Mouse (Mus musculus) kidney, postnatal 0 days (tissue): ENCODE measurements around the gene Cenpj. TPM values are rescaled to one million over a fixed set of nuclear protein-coding genes. Genes with fewer than 3 reads are reported as not detected.

Experiments used
- ATAC-seq: fragments of 200-750 bp; cut with Nextera tagmentation; replicated peaks from 2 replicates; pipeline ENCODE4 v1.8.0; 2017; ENCODE audit warnings: low read depth, moderate number of reproducible peaks, moderate TSS enrichment, moderate library complexity; ENCODE audit not compliant: low FRiP score
- DNase-seq: peaks from one replicate; pipeline ENCODE4 v3.0.0-alpha.2; 2016; ENCODE audit warnings: low spot score
- H3K27ac ChIP-seq: fragments of 300-500 bp; sonication (generic); 2 replicates; pipeline ENCODE4 v1.5.1; 2014; ENCODE audit warnings: mild to moderate bottlenecking
- H3K27me3 ChIP-seq: fragments of 300-500 bp; sonication (generic); 2 replicates; pipeline ENCODE4 v1.6.1; 2014; ENCODE audit warnings: low read length, mixed read lengths; ENCODE audit not compliant: insufficient read depth
- H3K36me3 ChIP-seq: fragments of 300-500 bp; sonication (generic); 2 replicates; pipeline ENCODE4 v1.6.1; 2014; ENCODE audit warnings: low read length, mixed read lengths; ENCODE audit not compliant: insufficient read depth
- H3K4me1 ChIP-seq: fragments of 300-500 bp; sonication (generic); replicated peaks from 2 replicates; pipeline ENCODE4 v1.6.1; 2014; ENCODE audit warnings: antibody characterized with exemption, low read length, mixed read lengths; ENCODE audit not compliant: insufficient read depth
- H3K4me2 ChIP-seq: fragments of 300-500 bp; sonication (generic); 2 replicates; pipeline ENCODE4 v1.6.1; 2014; ENCODE audit warnings: mild to moderate bottlenecking, low read length, moderate library complexity, mixed read lengths
- H3K4me3 ChIP-seq: fragments of 300-500 bp; sonication (generic); replicated peaks from 2 replicates; pipeline ENCODE4 v1.5.1; 2014; ENCODE audit warnings: low read depth, low read length
- H3K9ac ChIP-seq: fragments of 300-500 bp; sonication (generic); 2 replicates; pipeline ENCODE4 v1.6.1; 2014; ENCODE audit warnings: low read depth, low read length
- H3K9me3 ChIP-seq: fragments of 300-500 bp; sonication (generic); replicated peaks from 2 replicates; pipeline ENCODE4 v1.6.1; 2016; ENCODE audit warnings: low read length, inconsistent platforms, mixed read lengths
- CTCF ChIP-seq: IDR thresholded peaks from 2 replicates; pipeline ENCODE4 v1.5.1; 2016; ENCODE audit warnings: antibody characterized with exemption, low read depth, mild to moderate bottlenecking, moderate library complexity
- WGBS: fragments of 180-500 bp; shearing (Covaris S2); extraction: QIAGEN DNeasy Blood & Tissue Kit; methylation state at CpG from one replicate; pipeline ENCODE4 v1.1.7; 2014; 5-methylcytosine and 5-hydroxymethylcytosine counted together
- polyA plus RNA-seq: library from polyadenylated mRNA; unstranded; fragments of >200 nt; fragmentation: Nextera tagmentation; extraction: Ambion mirVana; gene quantifications from 2 replicates; pipeline ENCODE4 v1.2.1, GENCODE M21; 2015

Cenpj gene
- polyA plus RNA-seq, 1 experiment from 2014 or later, result 7.2 TPM

GRCm38 (mm10) chr14:56575969-56576901, 1.0 kb upstream of the Cenpj start:
- peak overlapping the region; percentile 74; the same call in 1 of the 2 replicates for H3K9ac ChIP-seq
- H3K36me3 ChIP-seq, result no peaks in the 10 kb centered on the region
- no peaks in the 10 kb centered on the region for H3K27me3 ChIP-seq
- TF ChIP-seq CTCF, result no peak
- peaks cover 5% of the 10 kb centered on the region; the same call in 1 of the 2 replicates for H3K4me1 ChIP-seq
- 57% methylated on average over 18 of the region's 18 CpGs for WGBS
- peak overlapping the region; percentile 79 for H3K27ac ChIP-seq
- DNase-seq (no peak), ATAC-seq (no peak)
- peak overlapping the region; percentile 68 for H3K4me3 ChIP-seq
- H3K9me3 ChIP-seq, result no peaks in the 10 kb centered on the region
- H3K4me2 ChIP-seq, result peak overlapping the region; percentile 76

- ATAC-seq, result no peak
- H3K4me1 ChIP-seq, result peaks cover 5% of the 10 kb centered on the region; the same call in 1 of the 2 replicates
- H3K36me3 ChIP-seq, result no peaks in the 10 kb centered on the region
- WGBS, result 72% methylated on average over 2 of the region's 2 CpGs
- no peak overlapping the region for H3K27ac ChIP-seq
- no peak overlapping the region for H3K4me2 ChIP-seq
- TF ChIP-seq CTCF, result no peak
- DNase-seq, result no peak
- no peak overlapping the region for H3K9ac ChIP-seq
- H3K4me3 ChIP-seq, result no peak overlapping the region
- H3K9me3 ChIP-seq, result no peaks in the 10 kb centered on the region
- H3K27me3 ChIP-seq, result no peaks in the 10 kb centered on the region
Observed at GRCm38 (mm10) chr14:56572546-56572945, 2.7 kb downstream of the Cenpj start.

- no peak for TF ChIP-seq CTCF
- Histone ChIP-seq H3K4me3 (peak overlapping the region; percentile 75), H3K9ac (peak overlapping the region; percentile 61), H3K36me3 (no peaks in the 10 kb centered on the region), H3K4me1 (peaks cover 4% of the 10 kb centered on the region; the same call in 1 of the 2 replicates), H3K27me3 (no peaks in the 10 kb centered on the region), H3K4me2 (peak overlapping the region; percentile 85), H3K9me3 (no peaks in the 10 kb centered on the region), H3K27ac (0 out of 2 replicates have a peak overlapping the region, but pooled peaks have one; percentile 21)
- DNase-seq (peak; percentile 98), ATAC-seq (peak; percentile 96)
- WGBS, result under 1% methylated on average over 59 of the region's 59 CpGs
Observed at GRCm38 (mm10) chr14:56571310-56572093, 3.7 kb downstream of the Cenpj start.

- Histone ChIP-seq H3K36me3 (peaks cover under 1% of the 10 kb centered on the region; the same call in 1 of the 2 replicates), H3K9ac (no peak overlapping the region), H3K27me3 (no peaks in the 10 kb centered on the region), H3K9me3 (no peaks in the 10 kb centered on the region), H3K27ac (no peak overlapping the region), H3K4me1 (no peaks in the 10 kb centered on the region), H3K4me3 (no peak overlapping the region), H3K4me2 (no peak overlapping the region)
- DNase-seq (no peak), ATAC-seq (no peak)
- 63% methylated on average over 4 of the region's 4 CpGs for WGBS
- TF ChIP-seq CTCF, result no peak
Observed at GRCm38 (mm10) chr14:56569041-56569440, 6.2 kb downstream of the Cenpj start.

GRCm38 (mm10) chr14:56567476-56567875, 7.7 kb downstream of the Cenpj start:
- Histone ChIP-seq H3K36me3 (peaks cover 5% of the 10 kb centered on the region; the same call in 1 of the 2 replicates), H3K9me3 (no peaks in the 10 kb centered on the region), H3K4me1 (no peaks in the 10 kb centered on the region), H3K4me2 (peak overlapping the region; percentile 6; the same call in 1 of the 2 replicates), H3K27ac (no peak overlapping the region), H3K9ac (no peak overlapping the region), H3K4me3 (no peak overlapping the region), H3K27me3 (no peaks in the 10 kb centered on the region)
- DNase-seq (peak; percentile 19), ATAC-seq (no peak)
- TF ChIP-seq CTCF, result no peak
- 34% methylated on average over 7 of the region's 7 CpGs for WGBS

- no peak for ATAC-seq
- H3K36me3 ChIP-seq, result peaks cover 5% of the 10 kb centered on the region; the same call in 1 of the 2 replicates
- no peak for TF ChIP-seq CTCF
- no peak for DNase-seq
- no peak overlapping the region for H3K4me2 ChIP-seq
- 87% methylated on average over 3 of the region's 3 CpGs for WGBS
- no peak overlapping the region for H3K27ac ChIP-seq
- no peak overlapping the region for H3K9ac ChIP-seq
- no peaks in the 10 kb centered on the region for H3K9me3 ChIP-seq
- no peak overlapping the region for H3K4me3 ChIP-seq
- no peaks in the 10 kb centered on the region for H3K4me1 ChIP-seq
- no peaks in the 10 kb centered on the region for H3K27me3 ChIP-seq
Observed at GRCm38 (mm10) chr14:56559134-56559533, 16.1 kb downstream of the Cenpj start.
